Mouse (Mus musculus) heart, postnatal 10 days (tissue): ENCODE data around the gene Canx. TPM values are rescaled to one million over a fixed set of nuclear protein-coding genes. Genes with fewer than 3 reads are reported as not detected.

ENCODE experiments used
- microRNA-seq, 2 experiments: library from miRNA; unstranded; fragments of <30 nt; microRNA quantifications; one replicate each; pipeline ENCODE4 v1.2.0; 2022
- total RNA-seq, 2 experiments: library from RNA; stranded (reverse); gene quantifications; 2 replicates each; pipeline ENCODE4 v1.2.3; 2021

The Canx gene
- total RNA-seq, 2 experiments from 2014 or later, result 270 to 302 TPM

Small RNAs within 50 kb of the gene (microRNA-seq; reads per million reads assigned to microRNA genes)
- 0 reads per million in 2 experiments for gene Mir804

Other genes starting within 250 kb of the Canx start
- gene Tbc1d9b, start 194.3 kb downstream of the Canx start, total RNA-seq, result 10 to 100 TPM; 44.5 to 48.6 TPM
- 1 to 10 TPM; 6.0 TPM for gene Mrnip, start 151.2 kb downstream of the Canx start, total RNA-seq
- gene Sqstm1, start 114.8 kb downstream of the Canx start, total RNA-seq, result 100 to 1,000 TPM; 239 to 247 TPM
- gene Mgat4b, start 114.8 kb downstream of the Canx start, total RNA-seq, result 100 to 1,000 TPM; 122 to 127 TPM
- 1 to 10 TPM; 5.0 to 5.9 TPM for gene Ltc4s, start 87.1 kb downstream of the Canx start, total RNA-seq
- gene Maml1, start 33.4 kb downstream of the Canx start, total RNA-seq, result 10 to 100 TPM; 19.2 to 20.3 TPM
- gene Cby3, start 28.8 kb upstream of the Canx start, total RNA-seq, result not detected
- gene Hnrnph1, start 51.3 kb upstream of the Canx start, total RNA-seq, result 100 to 1,000 TPM; 154 to 182 TPM
- gene Rufy1, start 105.5 kb upstream of the Canx start, total RNA-seq, result 10 to 100 TPM; 25.8 to 33.1 TPM